Mouse (Mus musculus) heart, adult 2 months (tissue): Measurements from ENCODE around the gene Atp2b2.

Source experiments
- CTCF ChIP-seq: fragments of 200-600 bp; IDR thresholded peaks from 2 replicates; pipeline ENCODE4 v1.8.1; 2022; ENCODE audit warnings: antibody characterized with exemption, mild to moderate bottlenecking, moderate library complexity
- EP300 ChIP-seq: fragments of 200-500 bp; IDR thresholded peaks from 2 replicates; pipeline ENCODE4 v1.6.1; 2011; ENCODE audit warnings: low read depth, low read length, control low read depth; ENCODE audit not compliant: insufficient read depth

DNA sequence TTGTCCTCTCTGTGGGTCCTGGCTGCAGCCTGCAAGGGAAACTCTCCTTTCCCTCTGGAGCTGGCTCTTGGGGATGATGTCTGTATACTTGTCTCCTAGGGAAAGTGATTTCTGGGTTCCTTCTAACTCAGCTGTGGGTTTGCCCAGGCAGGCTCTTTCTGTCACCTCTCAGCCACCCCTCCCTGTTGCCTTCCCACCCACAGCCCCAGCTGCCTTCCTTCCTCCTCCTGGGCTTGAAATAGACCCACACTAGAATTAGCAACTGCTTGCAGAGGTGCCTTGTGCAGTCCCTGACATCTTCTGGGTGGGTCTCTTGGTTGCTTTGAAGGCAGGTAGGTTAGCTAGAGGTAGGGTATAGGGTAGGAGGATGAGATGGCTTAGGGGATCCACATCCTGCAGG, 241.2 kb downstream of the Atp2b2 start:
- TF ChIP-seq CTCF (no peak), EP300 (no peak)
